Mouse (Mus musculus): ENCODE results near the gene Tap1. TPM values are rescaled to one million over a fixed set of nuclear protein-coding genes. Genes with fewer than 3 reads are reported as not detected.

Tap1 gene
- polyA plus RNA-seq, 1 experiment from 2014 or later: 4.2 TPM

DNA sequence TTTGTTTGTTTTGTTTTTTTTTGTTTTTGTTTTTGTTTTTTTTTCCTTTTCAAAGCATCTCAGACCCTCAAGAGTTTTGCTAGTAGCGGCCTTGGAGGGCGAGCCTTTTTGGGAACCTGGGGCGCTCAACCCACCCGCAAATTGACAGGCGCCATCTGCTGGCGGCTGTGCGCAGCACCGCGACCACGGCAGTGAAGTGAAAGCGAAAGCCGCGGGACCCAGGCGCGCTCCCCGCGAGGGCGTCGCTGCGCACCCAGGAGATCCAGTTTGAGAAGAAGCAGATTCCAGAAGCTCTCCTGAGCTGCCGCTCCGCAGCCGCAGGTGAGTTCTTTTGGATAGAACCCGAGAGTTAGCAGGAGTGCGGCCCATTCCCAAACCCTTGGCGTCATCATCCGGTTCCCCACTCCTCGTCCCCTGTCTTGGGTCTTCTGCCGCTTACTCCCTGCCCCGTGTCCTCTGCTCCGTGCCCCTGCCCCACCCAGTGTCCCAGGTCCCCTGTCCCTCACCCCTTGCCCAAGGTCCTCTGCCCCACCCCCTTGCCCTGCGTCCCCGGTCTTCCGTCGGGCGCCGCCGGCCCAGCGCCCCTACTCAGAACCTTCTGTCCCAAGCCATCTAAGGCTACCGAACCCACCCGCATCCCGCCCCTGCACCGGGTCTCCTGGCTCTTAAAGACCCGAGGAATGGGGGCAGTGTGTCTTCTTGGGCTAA, 17.1 kb downstream of the Tap1 start:
- WGBS (ENCODE audit: insufficient replicate concordance): under 1% methylated on average over 44 of the region's 44 CpGs

GRCm38 (mm10) chr17:34205021-34205745, 17.8 kb downstream of the Tap1 start:
- peak; percentile 27; the same call in 1 of the 2 replicates for ATAC-seq (ENCODE audit: insufficient read depth)
- peak overlapping the region; percentile 77 for H3K9ac ChIP-seq
- no peaks in the 10 kb centered on the region for H3K9me3 ChIP-seq (replicated peaks)
- peak overlapping the region; percentile 88 for H3K4me3 ChIP-seq (replicated peaks)
- peak overlapping the region; percentile 67 for H3K27ac ChIP-seq (replicated peaks)
- H3K27me3 ChIP-seq: peaks cover 10% of the 10 kb centered on the region; the same call in 1 of the 2 replicates
- H3K4me1 ChIP-seq (replicated peaks): peaks cover 29% of the 10 kb centered on the region
- WGBS (ENCODE audit: insufficient replicate concordance): 11% methylated on average over 18 of the region's 18 CpGs
- H3K36me3 ChIP-seq (replicated peaks): no peaks in the 10 kb centered on the region
- H3K4me2 ChIP-seq: peak overlapping the region; percentile 94

More for the DNA sequence above, 17.1 kb downstream of the Tap1 start:
- Histone ChIP-seq H3K9ac (peak overlapping the region; percentile 77), H3K4me1 (replicated peaks) (peaks cover 27% of the 10 kb centered on the region), H3K4me3 (replicated peaks) (peak overlapping the region; percentile 88), H3K27me3 (peaks cover 10% of the 10 kb centered on the region; the same call in 1 of the 2 replicates), H3K27ac (replicated peaks) (peak overlapping the region; percentile 67), H3K4me2 (peak overlapping the region; percentile 94), H3K36me3 (replicated peaks) (no peaks in the 10 kb centered on the region), H3K9me3 (replicated peaks) (no peaks in the 10 kb centered on the region)
- ATAC-seq (ENCODE audit: insufficient read depth): peak; percentile 35

DNA sequence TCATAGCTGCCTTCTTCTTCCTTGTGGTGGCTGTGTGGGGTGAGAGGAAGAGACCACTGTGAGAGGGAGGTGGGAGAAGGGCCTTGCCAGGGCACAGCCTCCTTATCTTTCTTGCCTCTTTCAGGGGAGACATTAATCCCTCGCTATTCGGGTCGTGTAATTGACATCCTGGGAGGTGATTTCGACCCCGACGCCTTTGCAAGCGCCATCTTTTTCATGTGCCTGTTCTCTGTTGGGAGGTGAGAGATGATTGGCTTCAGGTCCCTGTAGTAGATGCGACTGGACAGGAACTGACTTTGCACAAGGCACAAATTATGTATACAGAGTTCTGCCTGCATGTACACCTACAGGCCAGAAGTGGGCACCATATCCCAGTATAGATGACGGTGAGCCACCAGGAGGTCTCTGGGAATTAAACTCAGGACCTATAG, 18.4 kb downstream of the Tap1 start:
- ATAC-seq (ENCODE audit: insufficient read depth): 0 out of 2 replicates have a peak, but pooled peaks have one; percentile 24
- 10% methylated on average over 9 of the region's 9 CpGs for WGBS (ENCODE audit: insufficient replicate concordance)
- Histone ChIP-seq H3K36me3 (replicated peaks) (no peaks in the 10 kb centered on the region), H3K4me1 (replicated peaks) (peaks cover 35% of the 10 kb centered on the region), H3K4me2 (peak overlapping the region; percentile 94), H3K27ac (replicated peaks) (peak overlapping the region; percentile 67), H3K4me3 (replicated peaks) (peak overlapping the region; percentile 88), H3K9ac (peak overlapping the region; percentile 77), H3K27me3 (peaks cover 6% of the 10 kb centered on the region; the same call in 1 of the 2 replicates), H3K9me3 (replicated peaks) (no peaks in the 10 kb centered on the region)

DNA sequence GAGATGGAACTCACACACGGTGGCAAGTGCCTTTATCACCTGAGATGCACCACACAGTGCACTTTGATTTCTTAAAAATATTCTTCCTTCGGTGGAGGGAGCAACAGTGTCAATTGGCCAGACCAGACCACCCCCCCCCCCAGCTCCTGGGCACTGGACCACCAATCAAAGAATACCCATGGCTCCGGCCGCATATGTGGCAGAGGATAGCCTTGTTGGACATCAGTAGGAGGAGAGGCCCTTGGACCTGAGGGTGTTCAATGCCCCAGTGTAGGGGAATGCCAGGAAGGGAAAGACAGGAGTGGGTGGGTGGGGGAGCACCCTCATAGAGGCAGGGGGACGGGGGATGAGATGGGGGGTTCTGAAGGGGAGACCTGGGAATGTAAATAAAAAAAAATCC, 19.4 kb downstream of the Tap1 start:
- WGBS (ENCODE audit: insufficient replicate concordance): 71% methylated on average over 5 of the region's 5 CpGs
- ATAC-seq (ENCODE audit: insufficient read depth): no peak
- Histone ChIP-seq H3K4me2 (no peak overlapping the region), H3K9me3 (replicated peaks) (no peaks in the 10 kb centered on the region), H3K9ac (no peak overlapping the region), H3K4me1 (replicated peaks) (peaks cover 42% of the 10 kb centered on the region), H3K4me3 (replicated peaks) (no peak overlapping the region), H3K36me3 (replicated peaks) (no peaks in the 10 kb centered on the region), H3K27me3 (no peaks in the 10 kb centered on the region; the same call in 1 of the 2 replicates), H3K27ac (replicated peaks) (no peak overlapping the region)

- Histone ChIP-seq H3K27ac (replicated peaks) (no peak overlapping the region), H3K9ac (no peak overlapping the region), H3K27me3 (no peaks in the 10 kb centered on the region; the same call in 1 of the 2 replicates), H3K36me3 (replicated peaks) (no peaks in the 10 kb centered on the region), H3K9me3 (replicated peaks) (no peaks in the 10 kb centered on the region), H3K4me1 (replicated peaks) (peaks cover 46% of the 10 kb centered on the region), H3K4me2 (no peak overlapping the region), H3K4me3 (replicated peaks) (no peak overlapping the region)
- no peak for ATAC-seq (ENCODE audit: insufficient read depth)
- 51% methylated on average over 3 of the region's 3 CpGs for WGBS (ENCODE audit: insufficient replicate concordance)
These were observed 20.1 kb downstream of the Tap1 start for GRCm38 (mm10) chr17:34207456-34207855.

- no peak overlapping the region for H3K4me2 ChIP-seq
- no peak overlapping the region for H3K9ac ChIP-seq
- no peak for ATAC-seq (ENCODE audit: insufficient read depth)
- no peaks in the 10 kb centered on the region for H3K36me3 ChIP-seq (replicated peaks)
- H3K27ac ChIP-seq (replicated peaks): no peak overlapping the region
- WGBS (ENCODE audit: insufficient replicate concordance): 93% methylated on average over 9 of the region's 9 CpGs
- peaks cover 46% of the 10 kb centered on the region for H3K4me1 ChIP-seq (replicated peaks)
- no peaks in the 10 kb centered on the region; the same call in 1 of the 2 replicates for H3K27me3 ChIP-seq
- H3K4me3 ChIP-seq (replicated peaks): no peak overlapping the region
- no peaks in the 10 kb centered on the region for H3K9me3 ChIP-seq (replicated peaks)
These were observed 20.5 kb downstream of the Tap1 start for GRCm38 (mm10) chr17:34207866-34208265.

DNA sequence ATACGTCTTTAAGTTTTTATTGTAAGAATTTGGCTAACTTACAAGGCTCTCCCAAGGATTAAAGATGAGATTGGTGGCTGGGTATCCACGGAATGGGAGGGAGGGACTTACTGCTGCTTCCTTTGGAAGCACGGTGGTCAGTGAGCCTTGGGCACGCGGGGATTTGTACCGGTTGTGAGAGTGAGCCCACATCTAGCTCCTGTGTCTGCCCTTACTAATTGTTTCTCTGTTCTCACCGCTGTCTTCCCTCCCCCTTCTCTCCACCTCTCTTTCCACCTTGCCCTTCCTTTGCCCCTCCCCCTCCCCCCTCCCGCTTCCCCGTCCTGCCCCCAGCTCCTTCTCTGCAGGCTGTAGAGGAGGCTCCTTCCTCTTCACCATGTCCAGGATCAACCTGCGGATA, 21.1 kb downstream of the Tap1 start:
- H3K27me3 ChIP-seq: no peaks in the 10 kb centered on the region
- no peak overlapping the region for H3K27ac ChIP-seq (replicated peaks)
- peaks cover 46% of the 10 kb centered on the region for H3K4me1 ChIP-seq (replicated peaks)
- no peaks in the 10 kb centered on the region for H3K9me3 ChIP-seq (replicated peaks)
- no peak overlapping the region for H3K4me2 ChIP-seq
- no peak overlapping the region for H3K9ac ChIP-seq
- ATAC-seq (ENCODE audit: insufficient read depth): no peak
- no peaks in the 10 kb centered on the region for H3K36me3 ChIP-seq (replicated peaks)
- no peak overlapping the region for H3K4me3 ChIP-seq (replicated peaks)
- WGBS (ENCODE audit: insufficient replicate concordance): 30% methylated on average over 10 of the region's 10 CpGs

DNA sequence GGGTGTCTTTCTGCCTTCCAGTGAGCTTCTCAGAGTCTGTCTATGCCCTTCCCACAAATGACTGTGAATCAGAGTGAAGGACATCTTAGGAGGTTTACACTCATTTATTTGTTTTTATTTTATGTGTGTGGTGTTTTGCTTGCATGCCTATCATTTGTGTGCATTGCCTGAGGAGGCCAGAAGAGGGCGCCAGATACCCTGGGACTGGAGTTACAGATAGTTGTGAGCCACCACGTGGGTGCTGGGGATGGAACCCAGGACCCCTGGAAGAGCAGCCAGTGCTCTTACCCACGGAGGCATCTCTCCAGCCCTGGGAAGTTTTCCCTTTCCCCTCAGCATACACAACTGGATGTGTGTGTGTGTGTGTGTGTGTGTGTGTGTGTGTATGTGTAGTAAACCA, 22.3 kb downstream of the Tap1 start:
- no peaks in the 10 kb centered on the region for H3K9me3 ChIP-seq (replicated peaks)
- 36% methylated on average over 3 of the region's 3 CpGs for WGBS (ENCODE audit: insufficient replicate concordance)
- H3K4me2 ChIP-seq: no peak overlapping the region
- H3K4me1 ChIP-seq (replicated peaks): peaks cover 39% of the 10 kb centered on the region
- no peak for ATAC-seq (ENCODE audit: insufficient read depth)
- no peaks in the 10 kb centered on the region for H3K36me3 ChIP-seq (replicated peaks)
- no peak overlapping the region for H3K27ac ChIP-seq (replicated peaks)
- H3K27me3 ChIP-seq: peaks cover 4% of the 10 kb centered on the region; the same call in 1 of the 2 replicates
- no peak overlapping the region for H3K9ac ChIP-seq
- H3K4me3 ChIP-seq (replicated peaks): no peak overlapping the region

- Histone ChIP-seq H3K9me3 (replicated peaks) (no peaks in the 10 kb centered on the region), H3K4me1 (replicated peaks) (peaks cover 30% of the 10 kb centered on the region), H3K27ac (replicated peaks) (no peak overlapping the region; the same call in 1 of the 2 replicates), H3K4me3 (replicated peaks) (no peak overlapping the region), H3K9ac (no peak overlapping the region), H3K4me2 (no peak overlapping the region), H3K36me3 (replicated peaks) (no peaks in the 10 kb centered on the region), H3K27me3 (peaks cover 4% of the 10 kb centered on the region; the same call in 1 of the 2 replicates)
- peak; percentile 82 for ATAC-seq (ENCODE audit: insufficient read depth)
- 13% methylated on average over 3 of the region's 3 CpGs for WGBS (ENCODE audit: insufficient replicate concordance)
These were observed 23.2 kb downstream of the Tap1 start for GRCm38 (mm10) chr17:34210599-34210998.

GRCm38 (mm10) chr17:34211746-34212365, 24.5 kb downstream of the Tap1 start:
- peaks cover 20% of the 10 kb centered on the region; the same call in 1 of the 2 replicates for H3K4me1 ChIP-seq (replicated peaks)
- H3K4me2 ChIP-seq: no peak overlapping the region
- H3K36me3 ChIP-seq (replicated peaks): no peaks in the 10 kb centered on the region
- H3K27ac ChIP-seq (replicated peaks): no peak overlapping the region
- no peak overlapping the region for H3K4me3 ChIP-seq (replicated peaks)
- peaks cover 4% of the 10 kb centered on the region; the same call in 1 of the 2 replicates for H3K27me3 ChIP-seq
- 25% methylated on average over 23 of the region's 23 CpGs for WGBS (ENCODE audit: insufficient replicate concordance)
- H3K9me3 ChIP-seq (replicated peaks): no peaks in the 10 kb centered on the region
- H3K9ac ChIP-seq: no peak overlapping the region
- no peak for ATAC-seq (ENCODE audit: insufficient read depth)

DNA sequence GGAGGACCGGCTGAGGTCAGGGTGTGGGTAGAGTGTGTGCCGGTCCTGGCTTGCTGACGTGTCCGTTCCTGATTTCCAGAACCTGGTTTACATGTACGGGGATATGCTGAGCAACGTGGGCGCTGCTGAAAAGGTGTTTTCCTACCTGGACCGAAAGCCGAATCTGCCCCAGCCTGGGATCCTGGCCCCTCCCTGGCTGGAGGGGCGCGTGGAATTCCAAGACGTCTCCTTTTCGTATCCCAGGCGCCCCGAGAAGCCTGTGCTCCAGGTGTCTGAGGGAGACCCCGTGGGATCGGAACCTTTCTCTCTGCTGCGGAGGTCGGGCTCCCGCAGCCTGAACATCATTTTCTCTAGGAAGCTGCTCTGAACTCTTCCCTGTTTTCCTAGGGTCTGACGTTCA, 26.6 kb downstream of the Tap1 start:
- ATAC-seq (ENCODE audit: insufficient read depth): no peak
- H3K9me3 ChIP-seq (replicated peaks): no peaks in the 10 kb centered on the region
- peaks cover 20% of the 10 kb centered on the region; the same call in 1 of the 2 replicates for H3K4me1 ChIP-seq (replicated peaks)
- no peaks in the 10 kb centered on the region for H3K36me3 ChIP-seq (replicated peaks)
- H3K4me2 ChIP-seq: no peak overlapping the region
- no peak overlapping the region for H3K4me3 ChIP-seq (replicated peaks)
- no peak overlapping the region for H3K27ac ChIP-seq (replicated peaks)
- H3K27me3 ChIP-seq: peaks cover 4% of the 10 kb centered on the region; the same call in 1 of the 2 replicates
- H3K9ac ChIP-seq: no peak overlapping the region
- 74% methylated on average over 21 of the region's 21 CpGs for WGBS (ENCODE audit: insufficient replicate concordance)

Data from liver, embryonic 15.5 days (tissue).